Mouse (Mus musculus): ENCODE results near the gene Fgfr2.

- TF ChIP-seq CTCF (IDR thresholded peaks at IDR 0.05; ENCODE audit: low read depth) (no peak), EP300 (IDR thresholded peaks at IDR 0.05; ENCODE audit: low read depth) (no peak)
These were observed 2570.4 kb downstream of the Fgfr2 start for GRCm38 (mm10) chr7:130552780-130553179.

Data from liver, postnatal 0 days (tissue).